Mouse (Mus musculus): ENCODE data around the gene Gm3448. TPM values are rescaled to one million over a fixed set of nuclear protein-coding genes. Genes with fewer than 3 reads are reported as not detected.
A peak's percentile ranks its signal among the peaks of the same experiment; 100 is the strongest.
"Not testable (repeated sequence)": the region's sequence is repeated elsewhere in the genome, so short reads cannot be mapped to it uniquely, and the experiment has no call there.

Gene Gm3448
- polyA plus RNA-seq, 1 experiment from 2014 or later: 2.7 TPM

GRCm38 (mm10) chr17:15068040-15068792 lies 26.9 kb upstream of the Gm3448 start:
- no peaks in the 10 kb centered on the region for H3K27me3 ChIP-seq (ENCODE audit: control insufficient read depth, insufficient read depth, low read depth, low read length)
- no peak overlapping the region for H3K27ac ChIP-seq (ENCODE audit: low read length)
- no peak overlapping the region for H3K4me3 ChIP-seq (ENCODE audit: low read length)
- H3K4me1 ChIP-seq (replicated peaks; ENCODE audit: control insufficient read depth, insufficient read depth, low read length): peaks cover 8% of the 10 kb centered on the region
- WGBS: 46% methylated on average over 8 of the region's 8 CpGs
- no peak overlapping the region for H3K4me2 ChIP-seq (ENCODE audit: low read depth, low read length)
- ATAC-seq (ENCODE audit: low read depth): no peak
- H3K9ac ChIP-seq (ENCODE audit: low read length): no peak overlapping the region
- H3K36me3 ChIP-seq (ENCODE audit: control insufficient read depth, insufficient read depth, low read length): no peaks in the 10 kb centered on the region
- H3K9me3 ChIP-seq (ENCODE audit: control insufficient read depth, low read length): no peaks in the 10 kb centered on the region

- no peak overlapping the region for H3K4me3 ChIP-seq (ENCODE audit: low read length)
- no peak overlapping the region for H3K4me2 ChIP-seq (ENCODE audit: low read depth, low read length)
- no peak for ATAC-seq (ENCODE audit: low read depth)
- H3K4me1 ChIP-seq (replicated peaks; ENCODE audit: control insufficient read depth, insufficient read depth, low read length): peaks cover 8% of the 10 kb centered on the region
- H3K36me3 ChIP-seq (ENCODE audit: control insufficient read depth, insufficient read depth, low read length): no peaks in the 10 kb centered on the region
- H3K9me3 ChIP-seq (ENCODE audit: control insufficient read depth, low read length): no peaks in the 10 kb centered on the region
- H3K9ac ChIP-seq (ENCODE audit: low read length): no peak overlapping the region
- no peak overlapping the region for H3K27ac ChIP-seq (ENCODE audit: low read length)
- no peaks in the 10 kb centered on the region for H3K27me3 ChIP-seq (ENCODE audit: control insufficient read depth, insufficient read depth, low read depth, low read length)
- WGBS: 65% methylated on average over 1 of the region's 1 CpGs
These were observed 25.6 kb upstream of the Gm3448 start for GRCm38 (mm10) chr17:15066911-15067310.

- H3K36me3 ChIP-seq (ENCODE audit: control insufficient read depth, insufficient read depth, low read length): peaks cover 3% of the 10 kb centered on the region; the same call in 1 of the 2 replicates
- H3K4me3 ChIP-seq (ENCODE audit: low read length): no peak overlapping the region
- H3K27me3 ChIP-seq (ENCODE audit: control insufficient read depth, insufficient read depth, low read depth, low read length): no peaks in the 10 kb centered on the region
- 0 out of 2 replicates have a peak overlapping the region, but pooled peaks have one; percentile 7 for H3K9ac ChIP-seq (ENCODE audit: low read length)
- no peak overlapping the region for H3K27ac ChIP-seq (ENCODE audit: low read length)
- H3K4me1 ChIP-seq (replicated peaks; ENCODE audit: control insufficient read depth, insufficient read depth, low read length): peaks cover 8% of the 10 kb centered on the region
- H3K9me3 ChIP-seq (ENCODE audit: control insufficient read depth, low read length): no peaks in the 10 kb centered on the region
- peak; percentile 42 for ATAC-seq (ENCODE audit: low read depth)
- no peak overlapping the region for H3K4me2 ChIP-seq (ENCODE audit: low read depth, low read length)
- WGBS: 52% methylated on average over 6 of the region's 6 CpGs
These were observed 24.7 kb upstream of the Gm3448 start for GRCm38 (mm10) chr17:15066066-15066465.

GRCm38 (mm10) chr17:15065391-15066024 lies 24.2 kb upstream of the Gm3448 start:
- no peak overlapping the region for H3K4me2 ChIP-seq (ENCODE audit: low read depth, low read length)
- peaks cover 3% of the 10 kb centered on the region; the same call in 1 of the 2 replicates for H3K36me3 ChIP-seq (ENCODE audit: control insufficient read depth, insufficient read depth, low read length)
- WGBS: 39% methylated on average over 13 of the region's 13 CpGs
- no peak overlapping the region for H3K4me3 ChIP-seq (ENCODE audit: low read length)
- peak; percentile 53 for ATAC-seq (ENCODE audit: low read depth)
- no peaks in the 10 kb centered on the region for H3K9me3 ChIP-seq (ENCODE audit: control insufficient read depth, low read length)
- H3K27ac ChIP-seq (ENCODE audit: low read length): no peak overlapping the region
- peaks cover 8% of the 10 kb centered on the region for H3K4me1 ChIP-seq (replicated peaks; ENCODE audit: control insufficient read depth, insufficient read depth, low read length)
- no peak overlapping the region for H3K9ac ChIP-seq (ENCODE audit: low read length)
- H3K27me3 ChIP-seq (ENCODE audit: control insufficient read depth, insufficient read depth, low read depth, low read length): no peaks in the 10 kb centered on the region

GRCm38 (mm10) chr17:15060356-15060755 lies 19.0 kb upstream of the Gm3448 start:
- Histone ChIP-seq H3K27me3 (ENCODE audit: control insufficient read depth, insufficient read depth, low read depth, low read length) (no peaks in the 10 kb centered on the region), H3K4me2 (ENCODE audit: low read depth, low read length) (no peak overlapping the region), H3K9ac (ENCODE audit: low read length) (no peak overlapping the region), H3K9me3 (ENCODE audit: control insufficient read depth, low read length) (no peaks in the 10 kb centered on the region), H3K27ac (ENCODE audit: low read length) (no peak overlapping the region), H3K4me1 (replicated peaks; ENCODE audit: control insufficient read depth, insufficient read depth, low read length) (no peaks in the 10 kb centered on the region; the same call in 1 of the 2 replicates), H3K4me3 (ENCODE audit: low read length) (no peak overlapping the region), H3K36me3 (ENCODE audit: control insufficient read depth, insufficient read depth, low read length) (peaks cover 5% of the 10 kb centered on the region; the same call in 1 of the 2 replicates)
- no peak for ATAC-seq (ENCODE audit: low read depth)
- 90% methylated on average over 6 of the region's 6 CpGs for WGBS

GRCm38 (mm10) chr17:15059646-15060045 lies 18.3 kb upstream of the Gm3448 start:
- ATAC-seq (ENCODE audit: low read depth): no peak
- Histone ChIP-seq H3K9ac (ENCODE audit: low read length) (no peak overlapping the region), H3K4me2 (ENCODE audit: low read depth, low read length) (no peak overlapping the region), H3K9me3 (ENCODE audit: control insufficient read depth, low read length) (no peaks in the 10 kb centered on the region), H3K4me1 (replicated peaks; ENCODE audit: control insufficient read depth, insufficient read depth, low read length) (no peaks in the 10 kb centered on the region; the same call in 1 of the 2 replicates), H3K27me3 (ENCODE audit: control insufficient read depth, insufficient read depth, low read depth, low read length) (no peaks in the 10 kb centered on the region), H3K36me3 (ENCODE audit: control insufficient read depth, insufficient read depth, low read length) (peaks cover 5% of the 10 kb centered on the region; the same call in 1 of the 2 replicates), H3K4me3 (ENCODE audit: low read length) (no peak overlapping the region), H3K27ac (ENCODE audit: low read length) (no peak overlapping the region)
- WGBS: 94% methylated on average over 14 of the region's 14 CpGs

- Histone ChIP-seq H3K9me3 (ENCODE audit: control insufficient read depth, low read length) (no peaks in the 10 kb centered on the region), H3K4me3 (ENCODE audit: low read length) (no peak overlapping the region), H3K27ac (ENCODE audit: low read length) (no peak overlapping the region), H3K36me3 (ENCODE audit: control insufficient read depth, insufficient read depth, low read length) (peaks cover 5% of the 10 kb centered on the region; the same call in 1 of the 2 replicates), H3K9ac (ENCODE audit: low read length) (no peak overlapping the region), H3K4me1 (replicated peaks; ENCODE audit: control insufficient read depth, insufficient read depth, low read length) (no peaks in the 10 kb centered on the region; the same call in 1 of the 2 replicates), H3K4me2 (ENCODE audit: low read depth, low read length) (no peak overlapping the region), H3K27me3 (ENCODE audit: control insufficient read depth, insufficient read depth, low read depth, low read length) (no peaks in the 10 kb centered on the region)
- peak; percentile 91 for ATAC-seq (ENCODE audit: low read depth)
- 57% methylated on average over 5 of the region's 5 CpGs for WGBS
These were observed 16.8 kb upstream of the Gm3448 start for GRCm38 (mm10) chr17:15058161-15058591.

- 67% methylated on average over 4 of the region's 4 CpGs for WGBS
- ATAC-seq (ENCODE audit: low read depth): no peak
These were observed 14.6 kb upstream of the Gm3448 start for GRCm38 (mm10) chr17:15055925-15056324.

GRCm38 (mm10) chr17:15053829-15054200 lies 12.5 kb upstream of the Gm3448 start:
- not testable (repeated sequence) for ATAC-seq (ENCODE audit: low read depth); H3K4me3 ChIP-seq (ENCODE audit: low read length); H3K9ac ChIP-seq (ENCODE audit: low read length); H3K36me3 ChIP-seq (ENCODE audit: control insufficient read depth, insufficient read depth, low read length); H3K4me1 ChIP-seq (replicated peaks; ENCODE audit: control insufficient read depth, insufficient read depth, low read length); H3K9me3 ChIP-seq (ENCODE audit: control insufficient read depth, low read length); H3K4me2 ChIP-seq (ENCODE audit: low read depth, low read length); H3K27ac ChIP-seq (ENCODE audit: low read length); H3K27me3 ChIP-seq (ENCODE audit: control insufficient read depth, insufficient read depth, low read depth, low read length)
- 84% methylated on average over 12 of the region's 13 CpGs for WGBS

More at GRCm38 (mm10) chr17:15055925-15056324, 14.6 kb upstream of the Gm3448 start:
- Histone ChIP-seq H3K9ac (ENCODE audit: low read length) (no peak overlapping the region), H3K27ac (ENCODE audit: low read length) (no peak overlapping the region), H3K4me1 (replicated peaks; ENCODE audit: control insufficient read depth, insufficient read depth, low read length) (no peaks in the 10 kb centered on the region; the same call in 1 of the 2 replicates), H3K4me2 (ENCODE audit: low read depth, low read length) (no peak overlapping the region), H3K27me3 (ENCODE audit: control insufficient read depth, insufficient read depth, low read depth, low read length) (no peaks in the 10 kb centered on the region), H3K9me3 (ENCODE audit: control insufficient read depth, low read length) (no peaks in the 10 kb centered on the region), H3K36me3 (ENCODE audit: control insufficient read depth, insufficient read depth, low read length) (peaks cover 2% of the 10 kb centered on the region; the same call in 1 of the 2 replicates), H3K4me3 (ENCODE audit: low read length) (no peak overlapping the region)
